Mouse (Mus musculus) spleen, adult 18-20 months (tissue): ENCODE results near the gene Gm49384.
"Not testable (repeated sequence)": the region's sequence is repeated elsewhere in the genome, so short reads cannot be mapped to it uniquely, and the experiment has no call there.

ENCODE experiments used
- DNase-seq, 2 experiments: peaks; one replicate each; pipeline ENCODE4 v3.0.0; 2022; ENCODE audit warnings: mixed read lengths in 2 of 2

Gene Gm49384

DNA sequence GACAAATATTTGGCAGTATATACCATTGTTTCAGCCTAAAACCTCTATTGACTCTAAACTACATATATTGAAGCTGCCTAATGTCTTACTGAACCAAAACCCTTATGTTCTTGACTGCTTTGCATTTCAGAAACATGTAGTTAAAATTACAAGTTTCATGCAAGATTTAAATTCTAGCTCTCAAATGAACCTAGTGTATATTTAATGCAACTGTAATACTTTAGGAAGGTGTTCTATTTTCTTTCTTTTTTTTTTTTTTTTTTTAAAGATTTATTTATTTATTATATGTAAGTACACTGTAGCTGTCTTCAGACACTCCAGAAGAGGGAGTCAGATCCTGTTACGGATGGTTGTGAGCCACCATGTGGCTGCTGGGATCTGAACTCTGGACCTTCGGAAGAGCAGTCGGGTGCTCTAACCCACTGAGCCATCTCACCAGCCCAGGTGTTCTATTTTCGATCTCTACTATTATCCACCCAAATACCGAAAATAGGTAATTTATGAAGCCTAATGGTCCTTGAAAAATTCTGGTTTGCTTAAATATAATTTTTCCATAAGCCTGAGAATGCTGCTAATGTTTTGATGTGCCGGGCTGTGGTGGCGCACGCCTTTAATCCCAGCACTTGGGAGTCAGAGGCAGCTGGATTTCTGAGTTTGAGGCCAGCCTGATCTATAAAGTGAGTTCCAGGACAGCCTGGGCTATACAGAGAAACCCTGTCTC, 37.0 kb downstream of the Gm49384 start:
- DNase-seq, result not testable (repeated sequence)

DNA sequence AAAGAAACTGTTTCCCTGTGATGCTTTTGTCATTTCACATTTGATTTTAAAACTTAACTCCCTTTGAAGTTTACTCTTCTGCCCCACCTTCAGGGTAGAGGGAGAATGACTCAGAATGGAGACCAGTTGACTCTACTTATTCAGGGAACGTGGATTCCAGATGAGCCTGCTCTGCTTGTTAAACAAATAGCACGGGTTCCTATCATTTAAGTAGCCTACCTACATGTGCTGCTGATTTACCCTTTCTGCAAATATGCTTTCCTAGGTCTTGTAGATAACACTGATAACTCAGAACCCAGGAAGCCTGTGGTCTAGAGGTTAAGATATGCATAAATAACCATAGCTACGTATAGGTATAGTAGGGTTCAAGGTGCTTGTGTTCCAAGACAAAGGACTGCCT, 39.2 kb downstream of the Gm49384 start:
- no peak for DNase-seq

GRCm38 (mm10) chr12:69163586-69163985, 40.5 kb downstream of the Gm49384 start:
- DNase-seq, result not testable (repeated sequence)

DNA sequence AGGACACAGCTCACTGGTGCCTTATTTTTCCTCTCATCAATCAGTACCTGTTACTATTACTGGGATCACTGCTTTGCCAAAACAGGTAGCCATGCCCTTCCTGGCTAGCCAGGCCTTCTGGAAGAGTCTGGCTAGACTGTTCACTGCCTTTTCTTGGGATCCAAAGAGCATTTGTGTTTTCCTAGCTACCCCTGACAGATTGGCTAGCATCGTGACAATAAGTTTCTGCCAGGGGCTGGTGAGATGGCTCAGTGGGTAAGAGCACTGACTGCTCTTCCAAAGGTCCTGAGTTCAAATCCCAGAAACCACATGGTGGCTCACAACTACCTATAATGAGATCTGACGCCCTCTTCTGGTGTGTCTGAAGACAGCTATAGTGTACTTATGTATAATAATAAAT, 43.4 kb downstream of the Gm49384 start:
- DNase-seq, result not testable (repeated sequence)

- DNase-seq, result peak in 1 of 2 experiments; percentile 14
These were observed 44.5 kb downstream of the Gm49384 start for GRCm38 (mm10) chr12:69159578-69159940.

DNA sequence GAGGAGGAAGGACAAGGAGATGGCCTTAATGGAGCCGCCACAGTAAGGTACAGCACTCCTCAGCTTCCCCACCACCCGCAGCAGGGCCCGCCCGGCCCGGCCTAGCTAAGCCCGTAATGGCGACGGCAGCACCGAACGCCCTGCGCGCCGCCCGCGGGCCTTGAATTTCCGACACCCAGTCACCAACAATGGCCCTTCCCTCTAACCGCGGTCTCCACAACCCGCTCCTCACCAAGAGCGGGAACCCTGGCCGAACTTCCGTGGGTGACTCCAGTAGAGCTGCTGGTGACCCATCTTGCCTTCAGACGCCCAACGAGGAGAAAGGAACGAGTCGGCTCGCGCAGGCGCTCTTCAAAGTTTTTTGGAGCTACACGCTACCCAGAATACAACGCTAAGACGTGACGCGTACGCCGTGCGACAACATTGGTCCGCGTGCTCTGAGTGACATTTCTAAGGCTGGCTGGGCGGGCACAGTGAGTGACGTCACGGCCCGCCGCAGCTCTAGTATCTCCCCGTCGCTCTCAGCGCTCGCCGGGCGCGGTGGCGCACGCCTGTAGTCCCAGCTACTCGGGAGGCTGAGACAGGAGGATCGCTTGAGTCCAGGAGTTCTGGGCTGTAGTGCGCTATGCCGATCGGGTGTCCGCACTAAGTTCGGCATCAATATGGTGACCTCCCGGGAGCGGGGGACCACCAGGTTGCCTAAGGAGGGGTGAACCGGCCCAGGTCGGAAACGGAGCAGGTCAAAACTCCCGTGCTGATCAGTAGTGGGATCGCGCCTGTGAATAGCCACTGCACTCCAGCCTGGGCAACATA, 45.1 kb downstream of the Gm49384 start, which contains the start of gene Rps29:
TSS of gene Rps29 (minus strand) at position 422 of the 813 bp plus-strand sequence.
- peak; percentile 93 to 95 for DNase-seq

DNA sequence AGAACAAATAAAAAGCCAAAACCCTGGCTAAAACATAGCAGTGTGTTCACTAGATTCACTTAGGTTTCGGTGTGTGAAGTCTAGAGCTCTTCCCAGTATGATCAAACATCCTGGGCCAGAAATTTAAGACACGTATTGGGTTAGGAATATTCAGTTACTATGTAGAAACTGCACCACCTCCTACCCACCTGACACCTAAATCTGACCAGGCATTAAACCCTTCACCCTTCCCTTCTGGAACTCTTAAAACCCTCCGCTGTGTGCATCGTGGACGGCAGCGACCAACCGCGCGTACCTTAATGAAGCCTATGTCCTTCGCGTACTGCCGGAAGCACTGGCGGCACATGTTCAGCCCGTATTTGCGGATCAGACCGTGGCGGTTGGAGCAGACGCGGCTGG, 45.7 kb downstream of the Gm49384 start:
- DNase-seq, result no peak

- no peak for DNase-seq
These were observed 47.0 kb downstream of the Gm49384 start for GRCm38 (mm10) chr12:69157107-69157506.

DNA sequence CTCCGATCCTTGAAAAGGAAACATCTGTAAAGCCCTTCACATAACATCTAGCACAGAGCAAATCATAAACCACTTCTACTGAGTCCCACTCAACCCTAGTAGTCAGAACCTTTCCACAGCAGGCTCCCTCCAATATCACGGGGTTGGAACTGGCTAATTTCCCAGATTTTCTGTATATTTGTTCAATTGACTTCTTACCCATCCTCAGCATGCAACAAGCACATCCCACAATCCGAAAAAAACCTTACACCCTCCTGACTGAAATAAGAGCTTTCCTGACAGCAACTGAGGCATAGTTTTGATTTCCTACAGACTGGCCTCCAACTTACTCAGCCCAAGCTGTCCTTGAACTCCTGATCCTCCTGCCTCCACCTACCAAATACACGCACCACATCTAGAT, 47.6 kb downstream of the Gm49384 start:
- no peak for DNase-seq

DNA sequence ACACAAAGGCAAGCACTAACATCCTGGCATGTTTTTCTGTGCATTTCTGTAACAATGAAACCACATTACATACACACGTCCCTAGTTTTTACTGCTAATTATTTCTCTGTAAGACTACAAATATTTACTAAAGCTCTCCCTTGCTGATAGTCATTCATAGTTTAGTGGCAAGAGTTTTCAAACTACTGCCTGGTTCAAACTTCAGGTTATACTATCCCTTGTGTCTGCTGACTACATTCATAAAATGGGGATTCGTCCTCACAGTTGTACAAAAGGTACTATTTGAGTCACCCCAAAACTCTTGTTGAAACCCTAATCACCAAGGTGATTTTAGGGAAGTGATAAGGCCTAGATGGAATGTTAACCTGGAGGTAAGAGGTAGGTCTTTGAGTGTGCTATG, 48.1 kb downstream of the Gm49384 start:
- DNase-seq, result no peak

- no peak for DNase-seq
These were observed 54.0 kb downstream of the Gm49384 start for GRCm38 (mm10) chr12:69150049-69150448.

DNA sequence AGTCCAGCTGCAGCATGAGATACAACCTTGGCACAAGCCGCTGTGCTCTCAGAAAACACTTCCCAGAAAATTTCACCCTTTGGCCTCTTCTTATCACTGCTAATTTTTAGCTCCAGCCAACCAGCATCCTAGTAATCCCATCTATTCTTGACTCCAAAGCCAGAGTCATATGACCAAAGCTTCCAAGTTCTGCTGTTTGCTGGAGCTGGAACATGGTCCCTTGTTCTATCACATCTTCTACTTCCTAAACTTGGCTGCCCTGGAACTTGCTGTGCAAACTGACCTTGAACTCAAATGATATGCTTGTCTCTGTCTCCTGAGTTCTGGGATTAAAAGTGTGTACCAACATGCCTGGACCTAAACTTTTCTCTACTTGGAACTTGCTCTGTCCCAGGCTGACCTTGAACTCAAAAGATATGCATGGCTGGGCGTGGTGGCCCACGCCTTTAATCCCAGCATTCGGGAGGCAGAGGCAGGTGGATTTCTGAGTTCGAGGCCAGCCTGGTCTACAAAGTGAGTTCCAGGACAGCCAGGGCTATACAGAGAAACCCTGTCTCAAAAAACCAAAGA, 56.8 kb downstream of the Gm49384 start:
- DNase-seq, result no peak

DNA sequence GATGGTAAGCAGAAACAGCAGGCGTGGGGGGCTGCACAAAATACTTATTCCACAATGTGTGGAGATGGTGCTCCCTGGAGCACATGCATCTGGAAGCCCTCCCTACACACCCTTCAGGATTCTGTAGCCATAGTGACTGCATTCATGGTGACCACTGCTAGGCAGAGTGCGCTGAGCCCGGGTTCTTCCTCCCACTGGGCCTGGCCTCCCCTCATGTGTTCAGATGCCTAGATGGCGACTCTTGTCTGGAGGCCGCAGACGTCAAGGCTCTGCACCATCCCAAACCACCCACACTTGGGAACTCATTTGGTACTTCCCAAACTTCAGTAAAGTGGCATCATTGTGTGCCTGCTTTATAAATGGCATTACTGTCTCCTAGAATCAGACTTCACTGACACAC, 60.6 kb downstream of the Gm49384 start:
- DNase-seq, result no peak

GRCm38 (mm10) chr12:69139841-69140240, 64.2 kb downstream of the Gm49384 start:
- no peak for DNase-seq
